Mouse (Mus musculus) CH12.LX (cell line): ENCODE data around the gene Cntn4.

ENCODE experiments used
- CTCF ChIP-seq, 2 experiments: IDR thresholded peaks in 1 of 2; conservative IDR thresholded peaks in 1 of 2; 2 replicates each; pipeline ENCODE4 v1.5.1; 2011 to 2012; ENCODE audit warnings: low read depth in 2 of 2, low read length in 2 of 2, improper control_type of control experiment in 1 of 2, inconsistent platforms in 1 of 2, mild to moderate bottlenecking in 1 of 2, moderate library complexity in 1 of 2
- ELF1 ChIP-seq: IDR thresholded peaks from 2 replicates; pipeline ENCODE4 v1.6.1; 2014; ENCODE audit warnings: low read depth, mild to moderate bottlenecking, inconsistent platforms, low read length, improper control_type of control experiment
- EP300 ChIP-seq: IDR thresholded peaks from 2 replicates; pipeline ENCODE4 v1.6.1; 2011; ENCODE audit warnings: low read length, improper control_type of control experiment
- ETS1 ChIP-seq: conservative IDR thresholded peaks from 2 replicates; pipeline ENCODE4 v1.6.1; 2012; ENCODE audit warnings: low read depth, mild to moderate bottlenecking, inconsistent platforms, low read length, improper control_type of control experiment, moderate library complexity
- JUND ChIP-seq: conservative IDR thresholded peaks from 2 replicates; pipeline ENCODE4 v1.6.1; 2011; ENCODE audit warnings: low read depth, low read length, improper control_type of control experiment
- PAX5 ChIP-seq: IDR thresholded peaks from 2 replicates; pipeline ENCODE4 v1.6.1; 2012; ENCODE audit warnings: low read length, inconsistent platforms, mixed read lengths
- POLR2A ChIP-seq: IDR thresholded peaks from 2 replicates; pipeline ENCODE4 v1.6.1; 2011; ENCODE audit warnings: low read depth, mild to moderate bottlenecking, improper control_type of control experiment, low read length
- SIN3A ChIP-seq: IDR thresholded peaks from 2 replicates; pipeline ENCODE4 v1.6.1; 2012; ENCODE audit warnings: low read length, improper control_type of control experiment, inconsistent platforms
- TCF12 ChIP-seq: IDR thresholded peaks from 2 replicates; pipeline ENCODE4 v1.6.1; 2014; ENCODE audit warnings: low read depth, mild to moderate bottlenecking, inconsistent platforms, low read length, improper control_type of control experiment
- USF1 ChIP-seq: IDR thresholded peaks from 2 replicates; pipeline ENCODE4 v1.6.1; 2014; ENCODE audit warnings: low read depth, mild to moderate bottlenecking, inconsistent platforms, low read length, improper control_type of control experiment
- ZKSCAN1 ChIP-seq: IDR thresholded peaks from 2 replicates; pipeline ENCODE4 v1.6.1; 2012; ENCODE audit warnings: low read depth, inconsistent platforms, low read length, improper control_type of control experiment, borderline replicate concordance
- ZMIZ1 ChIP-seq: IDR thresholded peaks from 2 replicates; pipeline ENCODE4 v1.6.1; 2012; ENCODE audit warnings: low read depth, mild to moderate bottlenecking, inconsistent platforms, low read length, improper control_type of control experiment

DNA sequence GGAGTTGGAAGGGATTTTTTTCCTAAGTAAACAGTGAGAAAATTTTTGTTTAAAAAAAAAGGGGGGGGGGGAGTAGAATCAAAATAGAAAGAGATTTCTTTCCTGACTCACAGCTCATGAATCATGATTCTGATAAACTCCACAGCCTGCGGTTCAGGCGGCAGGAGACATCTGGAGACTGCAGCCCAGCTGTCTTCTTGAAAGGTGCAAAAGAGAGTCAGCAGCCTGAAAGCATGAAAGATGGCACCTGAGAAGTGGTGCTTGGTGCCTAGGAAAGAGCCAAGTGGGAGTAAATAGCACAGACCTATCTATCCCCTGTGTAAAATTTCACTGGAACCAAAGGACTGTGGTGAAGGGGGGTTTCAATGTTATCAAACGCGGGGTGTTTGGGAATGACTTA is 535.6 kb downstream of the Cntn4 start:
- TF ChIP-seq CTCF (conservative IDR thresholded peaks at IDR 0.05 in 1 of 2, IDR thresholded peaks at IDR 0.05 in 1 of 2; ENCODE audit: low read depth in 2 of 2, low read length in 2 of 2) (no peak), POLR2A (no peak), USF1 (no peak), EP300 (no peak), ELF1 (no peak), TCF12 (no peak), PAX5 (no peak), ETS1 (no peak), ZMIZ1 (no peak), ZKSCAN1 (no peak), JUND (no peak), SIN3A (no peak)
